ENCODE assay signal across 8 mouse cellular contexts in the genomic region with DNA sequence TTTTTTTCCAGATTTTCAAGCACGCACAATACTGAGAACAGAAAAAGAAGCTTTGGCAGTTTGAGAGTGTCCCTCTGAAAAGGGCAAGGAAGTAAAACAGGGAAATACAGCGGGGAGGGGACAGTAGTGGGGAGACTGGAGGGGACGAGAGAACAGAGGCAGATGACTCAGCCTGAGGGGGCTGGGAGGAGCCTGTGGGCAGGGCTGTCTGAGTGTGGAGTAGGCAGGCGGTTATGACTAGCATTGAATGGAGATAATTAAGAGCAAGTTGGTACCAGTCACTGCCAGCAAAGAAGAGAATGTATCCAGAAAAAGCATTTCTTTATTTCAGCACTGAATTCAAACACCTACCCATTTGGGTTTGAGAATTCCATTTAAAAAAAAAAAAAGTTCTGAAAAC.
A peak's percentile ranks its signal among the peaks of the same experiment; 100 is the strongest.
DNase-seq lines count a peak whose midpoint lies in the region; ATAC-seq and TF ChIP-seq lines count a peak whose summit lies in the region.

No protein-coding gene starts in this region.

- 50% methylated on average over 4 of the region's 4 CpGs for WGBS in lung, embryonic 14.5 days
- WGBS in hindbrain, embryonic 10.5 days, result 53% methylated on average over 4 of the region's 4 CpGs

- no peak overlapping the region for H3K9ac ChIP-seq in lung, embryonic 14.5 days

- H3K4me3 ChIP-seq in lung, embryonic 14.5 days (ENCODE audit: low read depth, low read length), result no peak overlapping the region
- H3K4me3 ChIP-seq in hindbrain, embryonic 10.5 days, result no peak overlapping the region

- H3K9me3 ChIP-seq in lung, embryonic 14.5 days (ENCODE audit: low read depth, low read length), result no peaks in the 10 kb centered on the region
- no peaks in the 10 kb centered on the region for H3K9me3 ChIP-seq in hindbrain, embryonic 10.5 days

- intact Hi-C loops in left cerebral cortex, postnatal 36 days (cut with DNase I), result loop anchor here (10.0 kb wide), 1 partner anchor 103 kb away; no protein-coding TSS in a partner anchor

- no peaks in the 10 kb centered on the region for H3K27me3 ChIP-seq in lung, embryonic 14.5 days (ENCODE audit: insufficient read depth, low read length)
- no peaks in the 10 kb centered on the region for H3K27me3 ChIP-seq in hindbrain, embryonic 10.5 days (ENCODE audit: insufficient read depth, poor library complexity, severe bottlenecking)

- peak; percentile 65; the same call in 1 of the 2 replicates for ATAC-seq in lung, embryonic 14.5 days (ENCODE audit: insufficient read depth)
- ATAC-seq in frontal cortex, adult (ENCODE audit: low TSS enrichment), result peak; percentile 99

- no peak for DNase-seq in lung, embryonic 14.5 days
- DNase-seq in lung, postnatal 14 days, result no peak
- peak; percentile 71 for DNase-seq in adrenal gland, postnatal 10 days
- DNase-seq in left cerebral cortex, postnatal 36 days (ENCODE audit: low spot score in 2 of 2), result peak; percentile 73 to 77
- no peak for DNase-seq in thymus, postnatal 4 days
- DNase-seq in hindbrain, embryonic 10.5 days (ENCODE audit: low spot score), result no peak
- no peak for DNase-seq in testis, postnatal 10 days (ENCODE audit: low spot score)

- no peak overlapping the region for H3K4me2 ChIP-seq in lung, embryonic 14.5 days

- H3K27ac ChIP-seq in lung, embryonic 14.5 days (ENCODE audit: low read depth), result no peak overlapping the region
- no peak overlapping the region for H3K27ac ChIP-seq in hindbrain, embryonic 10.5 days

- no peaks in the 10 kb centered on the region for H3K4me1 ChIP-seq in lung, embryonic 14.5 days (ENCODE audit: insufficient read depth)
- no peaks in the 10 kb centered on the region for H3K4me1 ChIP-seq in hindbrain, embryonic 10.5 days (replicated peaks)

- TF ChIP-seq CTCF in lung, embryonic 14.5 days (IDR thresholded peaks at IDR 0.05; ENCODE audit: low read depth), result no peak

- H3K36me3 ChIP-seq in lung, embryonic 14.5 days (ENCODE audit: insufficient read depth), result no peaks in the 10 kb centered on the region
- H3K36me3 ChIP-seq in hindbrain, embryonic 10.5 days, result no peaks in the 10 kb centered on the region

Comparison
In these comparisons a context has a peak if more than half of its experiments do, and no peak if none do; other contexts are left out.
1. DNase-seq: peak in adrenal gland, postnatal 10 days (single experiment) and left cerebral cortex, postnatal 36 days (2 of 2); none in lung, embryonic 14.5 days (single experiment), lung, postnatal 14 days (single experiment), thymus, postnatal 4 days (single experiment), hindbrain, embryonic 10.5 days (single experiment) and testis, postnatal 10 days (single experiment).